Mouse (Mus musculus) limb, embryonic 14.5 days (tissue): ENCODE data around the gene Prkca. TPM values are rescaled to one million over a fixed set of nuclear protein-coding genes. Genes with fewer than 3 reads are reported as not detected.

Source experiments
- ATAC-seq: fragments of 200-750 bp; cut with Nextera tagmentation; 2 replicates; pipeline ENCODE4 v1.8.0; 2017; ENCODE audit warnings: low read depth, moderate number of reproducible peaks, moderate TSS enrichment; ENCODE audit not compliant: low FRiP score
- DNase-seq: peaks from one replicate; pipeline ENCODE4 v3.0.0-alpha.2; 2015; ENCODE audit warnings: low spot score
- H3K27ac ChIP-seq: fragments of 300-500 bp; sonication (generic); replicated peaks from 2 replicates; pipeline ENCODE4 v1.5.1; 2014; ENCODE audit warnings: low read depth, mild to moderate bottlenecking, low read length, moderate library complexity, mixed read lengths
- H3K27me3 ChIP-seq: fragments of 300-500 bp; sonication (generic); 2 replicates; pipeline ENCODE4 v1.6.1; 2014; ENCODE audit warnings: low read length, mixed read lengths; ENCODE audit not compliant: control insufficient read depth, insufficient read depth
- H3K36me3 ChIP-seq: fragments of 300-500 bp; sonication (generic); 2 replicates; pipeline ENCODE4 v1.6.1; 2014; ENCODE audit warnings: mild to moderate bottlenecking, low read length, moderate library complexity, mixed read lengths; ENCODE audit not compliant: control insufficient read depth, insufficient read depth
- H3K4me1 ChIP-seq: fragments of 300-500 bp; sonication (generic); 2 replicates; pipeline ENCODE4 v1.6.1; 2014; ENCODE audit warnings: antibody characterized with exemption, low read length, mixed read lengths; ENCODE audit not compliant: control insufficient read depth, insufficient read depth
- H3K4me2 ChIP-seq: fragments of 300-500 bp; sonication (generic); replicated peaks from 2 replicates; pipeline ENCODE4 v1.6.1; 2014; ENCODE audit warnings: low read depth, mild to moderate bottlenecking, low read length, moderate library complexity; ENCODE audit not compliant: severe bottlenecking
- H3K4me3 ChIP-seq: fragments of 300-500 bp; sonication (generic); replicated peaks from 2 replicates; pipeline ENCODE4 v1.5.1; 2014; ENCODE audit warnings: low read length
- H3K9ac ChIP-seq: fragments of 300-500 bp; sonication (generic); 2 replicates; pipeline ENCODE4 v1.6.1; 2014; ENCODE audit warnings: mild to moderate bottlenecking, low read depth, low read length, moderate library complexity; ENCODE audit not compliant: severe bottlenecking
- H3K9me3 ChIP-seq: fragments of 300-500 bp; sonication (generic); 2 replicates; pipeline ENCODE4 v1.6.1; 2016; ENCODE audit warnings: low read length; ENCODE audit not compliant: control insufficient read depth
- POLR2A ChIP-seq: fragments of 200-500 bp; IDR thresholded peaks from 2 replicates; pipeline ENCODE4 v1.8.0; 2012; ENCODE audit warnings: inconsistent platforms, mild to moderate bottlenecking, moderate library complexity, borderline replicate concordance; ENCODE audit not compliant: insufficient read depth, insufficient read length; ENCODE audit errors: extremely low read depth
- WGBS: fragments of 180-500 bp; shearing (Covaris S2); extraction: QIAGEN DNeasy Blood & Tissue Kit; methylation state at CpG from one replicate; pipeline ENCODE4 v1.1.7; 2014; 5-methylcytosine and 5-hydroxymethylcytosine counted together
- polyA plus RNA-seq, 2 experiments: library from polyadenylated mRNA; depleted of rRNA in 1 of 2; stranded (reverse) in 1 of 2; unstranded in 1 of 2; fragments of >200 nt; fragmentation: Nextera tagmentation in 1 of 2; extraction: Ambion mirVana in 1 of 2; gene quantifications; 2 replicates each; pipeline versions ENCODE4 v1.2.1 to v1.2.3; 2012 to 2014

Gene Prkca
- polyA plus RNA-seq, 2 experiments = 9.0 to 16.3 TPM

GRCm38 (mm10) chr11:107914634-107915226 is 429.0 kb downstream of the Prkca start, which contains the start of gene Cacng5:
Gene Cacng5 (minus strand): TSS chr11:107915055.
- Histone ChIP-seq H3K36me3 (no peaks in the 10 kb centered on the region), H3K4me1 (no peaks in the 10 kb centered on the region), H3K4me2 (peak within 1 kb of the TSS; percentile 45), H3K9me3 (no peaks in the 10 kb centered on the region), H3K27ac (no peak within 1 kb of the TSS), H3K9ac (no peak within 1 kb of the TSS), H3K4me3 (peak within 1 kb of the TSS; percentile 26), H3K27me3 (peaks cover 16% of the 10 kb centered on the region)
- DNase-seq (no peak), ATAC-seq (no peak)
- WGBS = 7% methylated on average over 35 of the region's 36 CpGs
- TF ChIP-seq POLR2A = no peak

GRCm38 (mm10) chr11:107913317-107913716 is 430.4 kb downstream of the Prkca start:
- DNase-seq (no peak), ATAC-seq (no peak)
- H3K27me3 ChIP-seq = peaks cover 16% of the 10 kb centered on the region

GRCm38 (mm10) chr11:107905364-107905763 is 438.4 kb downstream of the Prkca start:
- no peak for TF ChIP-seq POLR2A
- Histone ChIP-seq H3K4me3 (no peak overlapping the region), H3K4me1 (no peaks in the 10 kb centered on the region), H3K4me2 (no peak overlapping the region), H3K9ac (no peak overlapping the region), H3K9me3 (no peaks in the 10 kb centered on the region), H3K36me3 (no peaks in the 10 kb centered on the region), H3K27ac (no peak overlapping the region), H3K27me3 (no peaks in the 10 kb centered on the region)
- no peak for ATAC-seq
- no peak for DNase-seq
- 57% methylated on average over 9 of the region's 9 CpGs for WGBS

More at GRCm38 (mm10) chr11:107913317-107913716, 430.4 kb downstream of the Prkca start:
- Histone ChIP-seq H3K4me1 (no peaks in the 10 kb centered on the region), H3K36me3 (no peaks in the 10 kb centered on the region), H3K9me3 (no peaks in the 10 kb centered on the region), H3K4me3 (no peak overlapping the region), H3K27ac (no peak overlapping the region), H3K9ac (no peak overlapping the region), H3K4me2 (no peak overlapping the region)
- WGBS = 53% methylated on average over 3 of the region's 3 CpGs
- no peak for TF ChIP-seq POLR2A

GRCm38 (mm10) chr11:107903966-107904605 is 439.6 kb downstream of the Prkca start:
- Histone ChIP-seq H3K9me3 (no peaks in the 10 kb centered on the region), H3K27ac (no peak overlapping the region), H3K4me2 (no peak overlapping the region), H3K36me3 (no peaks in the 10 kb centered on the region), H3K4me1 (no peaks in the 10 kb centered on the region), H3K4me3 (no peak overlapping the region), H3K27me3 (no peaks in the 10 kb centered on the region), H3K9ac (no peak overlapping the region)
- ATAC-seq = no peak
- TF ChIP-seq POLR2A = no peak
- no peak for DNase-seq
- 32% methylated on average over 4 of the region's 4 CpGs for WGBS

GRCm38 (mm10) chr11:107900470-107900869 is 443.3 kb downstream of the Prkca start:
- Histone ChIP-seq H3K27me3 (no peaks in the 10 kb centered on the region), H3K4me3 (no peak overlapping the region), H3K4me2 (no peak overlapping the region), H3K9me3 (no peaks in the 10 kb centered on the region), H3K4me1 (no peaks in the 10 kb centered on the region), H3K36me3 (no peaks in the 10 kb centered on the region), H3K27ac (no peak overlapping the region), H3K9ac (no peak overlapping the region)
- no peak for ATAC-seq
- 43% methylated on average over 4 of the region's 4 CpGs for WGBS
- no peak for DNase-seq
- TF ChIP-seq POLR2A = no peak

GRCm38 (mm10) chr11:107898698-107899097 is 445.0 kb downstream of the Prkca start:
- WGBS = 63% methylated on average over 2 of the region's 2 CpGs
- no peak overlapping the region for H3K4me2 ChIP-seq

More at GRCm38 (mm10) chr11:107898698-107899097, 445.0 kb downstream of the Prkca start:
- TF ChIP-seq POLR2A = no peak
- no peak for ATAC-seq
- H3K9ac ChIP-seq = no peak overlapping the region
- no peaks in the 10 kb centered on the region for H3K27me3 ChIP-seq
- H3K4me3 ChIP-seq = no peak overlapping the region
- no peaks in the 10 kb centered on the region for H3K36me3 ChIP-seq
- no peaks in the 10 kb centered on the region for H3K4me1 ChIP-seq
- no peak overlapping the region for H3K27ac ChIP-seq
- no peak for DNase-seq
- no peaks in the 10 kb centered on the region for H3K9me3 ChIP-seq
